Mouse (Mus musculus): ENCODE data around the gene Slc25a45. TPM values are rescaled to one million over a fixed set of nuclear protein-coding genes. Genes with fewer than 3 reads are reported as not detected.

The Slc25a45 gene
- polyA plus RNA-seq, 1 experiment = 241 TPM

- peaks cover 68% of the 10 kb centered on the region for H3K36me3 ChIP-seq (ENCODE audit: control insufficient read depth, insufficient read depth, low read length)
- H3K27me3 ChIP-seq (ENCODE audit: control insufficient read depth, insufficient read depth, low read length) = no peaks in the 10 kb centered on the region
- WGBS = 97% methylated on average over 5 of the region's 5 CpGs
- TF ChIP-seq CTCF (IDR thresholded peaks at IDR 0.05; ENCODE audit: extremely low read depth, insufficient read length, insufficient replicate concordance, low read depth, low read length) (no peak), POLR2A (IDR thresholded peaks at IDR 0.05; ENCODE audit: low read depth, low read length) (no peak)
- H3K27ac ChIP-seq (ENCODE audit: insufficient read depth, low read depth, low read length) = no peak overlapping the region
- peaks cover 12% of the 10 kb centered on the region for H3K4me1 ChIP-seq (ENCODE audit: control insufficient read depth, insufficient read depth, insufficient read length, low read length)
- H3K4me3 ChIP-seq (ENCODE audit: low read depth, low read length) = no peak overlapping the region
Observed at GRCm38 (mm10) chr19:5863776-5864175, 13.8 kb upstream of the Slc25a45 start.

DNA sequence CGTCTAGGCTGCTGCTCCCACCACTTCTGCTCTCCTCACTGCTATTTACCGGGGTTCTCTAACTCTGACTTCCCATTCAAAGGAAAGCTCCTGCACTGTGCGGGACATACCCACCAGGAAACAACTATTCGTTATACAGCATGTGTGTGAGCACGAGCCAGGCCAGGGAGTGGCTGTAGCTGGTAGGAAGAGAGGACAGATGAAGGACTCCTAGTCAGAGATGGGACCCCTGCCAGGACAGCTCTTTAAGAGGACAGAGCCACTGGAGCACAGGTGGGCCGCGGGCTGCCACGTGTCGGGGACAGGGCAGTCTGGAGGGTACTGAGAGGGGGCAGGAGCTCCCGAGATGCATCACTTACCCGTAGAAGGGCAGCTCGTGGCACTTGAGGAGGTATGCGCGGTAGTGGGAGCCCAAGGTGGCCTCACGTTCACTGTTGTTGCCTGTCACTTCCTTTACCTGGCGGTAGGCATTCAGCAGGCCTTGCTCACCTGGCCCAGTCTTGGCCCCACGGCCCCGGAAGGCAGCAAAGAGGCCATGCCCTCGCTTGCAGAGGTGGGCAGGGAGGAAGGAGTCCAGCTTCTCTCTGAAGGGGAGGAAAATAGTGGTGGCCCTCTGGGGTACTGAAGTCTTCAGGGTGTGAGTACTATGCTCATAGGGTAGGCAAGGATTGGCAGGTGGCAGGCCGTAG, 12.8 kb upstream of the Slc25a45 start:
- Histone ChIP-seq H3K27ac (ENCODE audit: insufficient read depth, low read depth, low read length) (no peak overlapping the region), H3K4me1 (ENCODE audit: control insufficient read depth, insufficient read depth, insufficient read length, low read length) (peaks cover 15% of the 10 kb centered on the region), H3K36me3 (ENCODE audit: control insufficient read depth, insufficient read depth, low read length) (peaks cover 69% of the 10 kb centered on the region), H3K4me3 (ENCODE audit: low read depth, low read length) (no peak overlapping the region), H3K27me3 (ENCODE audit: control insufficient read depth, insufficient read depth, low read length) (no peaks in the 10 kb centered on the region)
- no peak for TF ChIP-seq CTCF (IDR thresholded peaks at IDR 0.05; ENCODE audit: extremely low read depth, insufficient read length, insufficient replicate concordance, low read depth, low read length)
- TF ChIP-seq POLR2A (IDR thresholded peaks at IDR 0.05; ENCODE audit: low read depth, low read length) = no peak
- WGBS = 91% methylated on average over 20 of the region's 20 CpGs

GRCm38 (mm10) chr19:5868096-5868495, 9.5 kb upstream of the Slc25a45 start:
- Histone ChIP-seq H3K4me3 (ENCODE audit: low read depth, low read length) (no peak overlapping the region), H3K4me1 (ENCODE audit: control insufficient read depth, insufficient read depth, insufficient read length, low read length) (peaks cover 21% of the 10 kb centered on the region), H3K27me3 (ENCODE audit: control insufficient read depth, insufficient read depth, low read length) (no peaks in the 10 kb centered on the region), H3K27ac (ENCODE audit: insufficient read depth, low read depth, low read length) (no peak overlapping the region), H3K36me3 (ENCODE audit: control insufficient read depth, insufficient read depth, low read length) (peaks cover 61% of the 10 kb centered on the region)
- TF ChIP-seq POLR2A (IDR thresholded peaks at IDR 0.05; ENCODE audit: low read depth, low read length) (no peak), CTCF (IDR thresholded peaks at IDR 0.05; ENCODE audit: extremely low read depth, insufficient read length, insufficient replicate concordance, low read depth, low read length) (no peak)
- WGBS = 59% methylated on average over 6 of the region's 6 CpGs

GRCm38 (mm10) chr19:5871273-5871672, 6.3 kb upstream of the Slc25a45 start:
- Histone ChIP-seq H3K36me3 (ENCODE audit: control insufficient read depth, insufficient read depth, low read length) (peaks cover 37% of the 10 kb centered on the region), H3K27ac (ENCODE audit: insufficient read depth, low read depth, low read length) (no peak overlapping the region), H3K27me3 (ENCODE audit: control insufficient read depth, insufficient read depth, low read length) (no peaks in the 10 kb centered on the region), H3K4me1 (ENCODE audit: control insufficient read depth, insufficient read depth, insufficient read length, low read length) (peaks cover 28% of the 10 kb centered on the region), H3K4me3 (ENCODE audit: low read depth, low read length) (no peak overlapping the region)
- TF ChIP-seq POLR2A (IDR thresholded peaks at IDR 0.05; ENCODE audit: low read depth, low read length) (no peak), CTCF (IDR thresholded peaks at IDR 0.05; ENCODE audit: extremely low read depth, insufficient read length, insufficient replicate concordance, low read depth, low read length) (no peak)
- WGBS = 64% methylated on average over 7 of the region's 7 CpGs

GRCm38 (mm10) chr19:5871683-5872082, 5.9 kb upstream of the Slc25a45 start:
- H3K27ac ChIP-seq (ENCODE audit: insufficient read depth, low read depth, low read length) = no peak overlapping the region
- 65% methylated on average over 6 of the region's 6 CpGs for WGBS
- no peak for TF ChIP-seq CTCF (IDR thresholded peaks at IDR 0.05; ENCODE audit: extremely low read depth, insufficient read length, insufficient replicate concordance, low read depth, low read length)
- TF ChIP-seq POLR2A (IDR thresholded peaks at IDR 0.05; ENCODE audit: low read depth, low read length) = no peak
- H3K4me3 ChIP-seq (ENCODE audit: low read depth, low read length) = no peak overlapping the region
- H3K4me1 ChIP-seq (ENCODE audit: control insufficient read depth, insufficient read depth, insufficient read length, low read length) = peaks cover 28% of the 10 kb centered on the region
- no peaks in the 10 kb centered on the region for H3K27me3 ChIP-seq (ENCODE audit: control insufficient read depth, insufficient read depth, low read length)
- peaks cover 35% of the 10 kb centered on the region for H3K36me3 ChIP-seq (ENCODE audit: control insufficient read depth, insufficient read depth, low read length)

DNA sequence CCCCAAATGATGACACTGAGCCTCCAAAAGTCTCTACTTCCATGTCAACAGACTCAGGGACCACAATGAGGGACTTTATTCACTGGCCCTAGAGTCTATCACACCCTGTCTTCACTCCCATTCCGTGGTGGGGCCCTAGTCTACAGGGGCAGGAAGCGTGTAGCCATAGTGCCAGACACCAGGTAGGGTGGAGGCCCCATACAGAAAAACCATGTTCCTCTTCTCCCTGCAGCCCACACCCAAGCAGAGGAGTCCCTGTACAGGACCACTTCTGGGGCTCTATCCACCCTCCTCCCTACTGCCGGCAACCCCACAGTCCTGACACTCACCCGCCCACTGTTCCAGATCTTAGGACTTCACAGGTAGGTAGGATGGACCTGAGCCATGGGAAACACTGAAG, 5.1 kb upstream of the Slc25a45 start:
- H3K27ac ChIP-seq (ENCODE audit: insufficient read depth, low read depth, low read length) = no peak overlapping the region
- WGBS = 86% methylated on average over 4 of the region's 4 CpGs

GRCm38 (mm10) chr19:5872931-5873556, 4.6 kb upstream of the Slc25a45 start:
- WGBS = 82% methylated on average over 19 of the region's 19 CpGs
- Histone ChIP-seq H3K36me3 (ENCODE audit: control insufficient read depth, insufficient read depth, low read length) (peaks cover 25% of the 10 kb centered on the region), H3K4me3 (ENCODE audit: low read depth, low read length) (peak overlapping the region; percentile 23), H3K27ac (ENCODE audit: insufficient read depth, low read depth, low read length) (no peak overlapping the region), H3K27me3 (ENCODE audit: control insufficient read depth, insufficient read depth, low read length) (no peaks in the 10 kb centered on the region), H3K4me1 (ENCODE audit: control insufficient read depth, insufficient read depth, insufficient read length, low read length) (peaks cover 28% of the 10 kb centered on the region)
- no peak for TF ChIP-seq CTCF (IDR thresholded peaks at IDR 0.05; ENCODE audit: extremely low read depth, insufficient read length, insufficient replicate concordance, low read depth, low read length)
- no peak for TF ChIP-seq POLR2A (IDR thresholded peaks at IDR 0.05; ENCODE audit: low read depth, low read length)

More for the DNA sequence above, 5.1 kb upstream of the Slc25a45 start:
- H3K4me3 ChIP-seq (ENCODE audit: low read depth, low read length) = peak overlapping the region; percentile 23; the same call in 1 of the 2 replicates
- H3K4me1 ChIP-seq (ENCODE audit: control insufficient read depth, insufficient read depth, insufficient read length, low read length) = peaks cover 30% of the 10 kb centered on the region
- no peaks in the 10 kb centered on the region for H3K27me3 ChIP-seq (ENCODE audit: control insufficient read depth, insufficient read depth, low read length)
- TF ChIP-seq CTCF (IDR thresholded peaks at IDR 0.05; ENCODE audit: extremely low read depth, insufficient read length, insufficient replicate concordance, low read depth, low read length) = no peak
- TF ChIP-seq POLR2A (IDR thresholded peaks at IDR 0.05; ENCODE audit: low read depth, low read length) = no peak
- peaks cover 30% of the 10 kb centered on the region for H3K36me3 ChIP-seq (ENCODE audit: control insufficient read depth, insufficient read depth, low read length)
